Comparison of ENCODE assay signal across 23 mouse cellular contexts in the genomic region with DNA sequence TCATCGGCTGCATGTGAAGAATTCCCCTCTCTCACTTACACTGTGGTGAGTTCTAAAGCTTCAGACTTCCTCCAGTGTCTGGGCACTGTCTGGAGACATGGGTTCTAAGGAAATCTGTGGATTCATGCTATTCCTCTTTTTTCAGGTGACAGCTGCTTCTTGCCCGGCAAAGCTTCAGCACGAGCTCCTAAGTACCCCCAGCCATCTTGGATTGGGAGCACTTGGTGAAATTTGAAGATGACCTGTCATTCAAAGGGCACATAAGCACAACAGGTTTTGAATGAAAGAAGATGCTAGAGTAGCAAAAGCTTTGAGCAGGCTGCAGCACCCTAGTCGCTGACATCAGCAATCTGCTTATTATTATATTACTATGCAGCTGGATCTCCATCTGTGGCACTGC.
DNase-seq lines count a peak whose midpoint lies in the region; ATAC-seq and TF ChIP-seq lines count a peak whose summit lies in the region.
"Had no signal": no experiment of that assay in that cellular context is flagged by ENCODE, and none has a peak within 500 bp of the region (broad histone marks: within the 10 kb centered on the region; RNA-seq: fewer than 3 reads in every experiment).

No protein-coding gene starts in this region.

- no peak for ATAC-seq in forebrain, embryonic 13.5 days
- no peak for ATAC-seq in midbrain, embryonic 11.5 days (ENCODE audit: low FRiP score)
- ATAC-seq: activated CD4-positive, CD25-positive, alpha-beta regulatory T cell, adult 4 months; forebrain, embryonic 15.5 days; forebrain, postnatal 0 days; Patski had no signal

- intact Hi-C loops in gastrocnemius, postnatal 14 days (cut with DNase I; ENCODE audit: low total_unique reads): no loop called here

- TF ChIP-seq POLR2A in brain, embryonic 14.5 days (IDR thresholded peaks at IDR 0.05; ENCODE audit: borderline replicate concordance, extremely low read depth, insufficient read depth, insufficient read length, poor library complexity, severe bottlenecking): no peak

- no peaks in the 10 kb centered on the region for H3K36me3 ChIP-seq in forebrain, embryonic 10.5 days (replicated peaks)
- no peaks in the 10 kb centered on the region for H3K36me3 ChIP-seq in forebrain, embryonic 13.5 days (ENCODE audit: poor library complexity, severe bottlenecking)
- no peaks in the 10 kb centered on the region for H3K36me3 ChIP-seq in midbrain, embryonic 11.5 days (ENCODE audit: control insufficient read depth, insufficient read depth, low read length)
- no peaks in the 10 kb centered on the region for H3K36me3 ChIP-seq in midbrain, embryonic 10.5 days
- H3K36me3 ChIP-seq: embryonic facial prominence, embryonic 12.5 days; embryonic facial prominence, embryonic 15.5 days; forebrain, embryonic 12.5 days; forebrain, embryonic 15.5 days had no signal

- H3K4me1 ChIP-seq in forebrain, embryonic 10.5 days: peaks cover 9% of the 10 kb centered on the region
- H3K4me1 ChIP-seq in forebrain, embryonic 13.5 days: no peaks in the 10 kb centered on the region
- H3K4me1 ChIP-seq in midbrain, embryonic 11.5 days (ENCODE audit: control insufficient read depth, insufficient read depth, low read length): no peaks in the 10 kb centered on the region
- H3K4me1 ChIP-seq in midbrain, embryonic 10.5 days: peaks cover 7% of the 10 kb centered on the region
- H3K4me1 ChIP-seq: forebrain, embryonic 12.5 days; forebrain, embryonic 15.5 days had no signal

- no peak overlapping the region for H3K4me3 ChIP-seq in forebrain, embryonic 10.5 days
- H3K4me3 ChIP-seq in forebrain, embryonic 13.5 days: no peak overlapping the region
- no peak overlapping the region for H3K4me3 ChIP-seq in midbrain, embryonic 11.5 days (ENCODE audit: low read depth, low read length)
- H3K4me3 ChIP-seq in midbrain, embryonic 10.5 days: no peak overlapping the region
- H3K4me3 ChIP-seq: embryonic facial prominence, embryonic 12.5 days; embryonic facial prominence, embryonic 15.5 days; forebrain, embryonic 12.5 days; forebrain, embryonic 15.5 days had no signal

- WGBS in forebrain, embryonic 10.5 days: 86% methylated on average over 4 of the region's 4 CpGs
- 90% methylated on average over 4 of the region's 4 CpGs for WGBS in forebrain, embryonic 13.5 days
- 86% methylated on average over 4 of the region's 4 CpGs for WGBS in midbrain, embryonic 11.5 days
- 86% methylated on average over 4 of the region's 4 CpGs for WGBS in midbrain, embryonic 10.5 days

- no peak for DNase-seq in forebrain, embryonic 10.5 days (ENCODE audit: extremely low spot score, low spot score)
- peak; percentile 64 for DNase-seq in midbrain, embryonic 11.5 days (ENCODE audit: low spot score, missing footprints)
- DNase-seq in midbrain, embryonic 10.5 days (ENCODE audit: low spot score): no peak
- DNase-seq in brain, embryonic 14.5 days (ENCODE audit: low read depth): peak; percentile 6
- DNase-seq in gastrocnemius, postnatal 14 days: no peak
- DNase-seq in layer of hippocampus, postnatal 14 days (ENCODE audit: low spot score in 2 of 2): no peak
- DNase-seq: adrenal gland, adult 8-10 months; adrenal gland, postnatal 14 days; adrenal gland, postnatal 36 days; cerebellum, adult 11 months; cerebellum, adult 18-20 months; cerebellum, adult 8-10 months; cerebellum, adult 9-11 months; cerebellum, postnatal 14 days; cerebellum, postnatal 36 days; forebrain, postnatal 0 days had no signal

- no peaks in the 10 kb centered on the region for H3K9me3 ChIP-seq in forebrain, embryonic 10.5 days
- H3K9me3 ChIP-seq in forebrain, embryonic 13.5 days (replicated peaks): no peaks in the 10 kb centered on the region
- no peaks in the 10 kb centered on the region for H3K9me3 ChIP-seq in midbrain, embryonic 11.5 days (ENCODE audit: control insufficient read depth, low read length)
- no peaks in the 10 kb centered on the region for H3K9me3 ChIP-seq in midbrain, embryonic 10.5 days (replicated peaks)
- H3K9me3 ChIP-seq: embryonic facial prominence, embryonic 12.5 days; embryonic facial prominence, embryonic 15.5 days; forebrain, embryonic 12.5 days; forebrain, embryonic 15.5 days had no signal

- H3K4me2 ChIP-seq in forebrain, embryonic 13.5 days: no peak overlapping the region
- no peak overlapping the region for H3K4me2 ChIP-seq in midbrain, embryonic 11.5 days
- H3K4me2 ChIP-seq: embryonic facial prominence, embryonic 12.5 days; embryonic facial prominence, embryonic 15.5 days; forebrain, embryonic 12.5 days; forebrain, embryonic 15.5 days had no signal

- 0 out of 2 replicates have a peak overlapping the region, but pooled peaks have one; percentile 25 for H3K27ac ChIP-seq in forebrain, embryonic 10.5 days
- H3K27ac ChIP-seq in forebrain, embryonic 13.5 days: no peak overlapping the region
- H3K27ac ChIP-seq in midbrain, embryonic 11.5 days (ENCODE audit: low read depth, low read length): no peak overlapping the region
- no peak overlapping the region for H3K27ac ChIP-seq in midbrain, embryonic 10.5 days (replicated peaks)
- H3K27ac ChIP-seq: embryonic facial prominence, embryonic 12.5 days; embryonic facial prominence, embryonic 15.5 days; forebrain, embryonic 12.5 days; forebrain, embryonic 15.5 days had no signal

- no peaks in the 10 kb centered on the region for H3K27me3 ChIP-seq in forebrain, embryonic 10.5 days (ENCODE audit: poor library complexity, severe bottlenecking)
- H3K27me3 ChIP-seq in forebrain, embryonic 13.5 days: no peaks in the 10 kb centered on the region
- H3K27me3 ChIP-seq in midbrain, embryonic 11.5 days (ENCODE audit: control insufficient read depth, insufficient read depth, low read length): no peaks in the 10 kb centered on the region
- H3K27me3 ChIP-seq in midbrain, embryonic 10.5 days (ENCODE audit: low read depth, poor library complexity, severe bottlenecking): no peaks in the 10 kb centered on the region
- H3K27me3 ChIP-seq: embryonic facial prominence, embryonic 12.5 days; embryonic facial prominence, embryonic 15.5 days; forebrain, embryonic 12.5 days; forebrain, embryonic 15.5 days had no signal

- H3K9ac ChIP-seq in forebrain, embryonic 13.5 days: no peak overlapping the region
- no peak overlapping the region for H3K9ac ChIP-seq in midbrain, embryonic 11.5 days (ENCODE audit: low read length)
- H3K9ac ChIP-seq: embryonic facial prominence, embryonic 12.5 days; embryonic facial prominence, embryonic 15.5 days; forebrain, embryonic 12.5 days; forebrain, embryonic 15.5 days; forebrain, postnatal 0 days had no signal

- no peak for TF ChIP-seq CTCF in brain, embryonic 14.5 days (IDR thresholded peaks at IDR 0.05; ENCODE audit: borderline replicate concordance, extremely low read depth, insufficient read depth, insufficient read length)

Comparison
In these comparisons a context has a peak if more than half of its experiments do, and no peak if none do; other contexts are left out.
1. DNase-seq: peak in midbrain, embryonic 11.5 days (single experiment) and brain, embryonic 14.5 days (single experiment); none in forebrain, embryonic 10.5 days (single experiment), midbrain, embryonic 10.5 days (single experiment), gastrocnemius, postnatal 14 days (single experiment) and layer of hippocampus, postnatal 14 days (0 of 2).